Mouse (Mus musculus) thymus, adult 2 months (tissue): ENCODE results near the gene Sec61a1.

Source experiments
- CTCF ChIP-seq: fragments of 200-500 bp; IDR thresholded peaks from 2 replicates; pipeline ENCODE4 v1.5.1; 2012; ENCODE audit warnings: mild to moderate bottlenecking, control low read depth, low read length, moderate library complexity, borderline replicate concordance; ENCODE audit not compliant: control insufficient read depth, poor library complexity, insufficient read depth; ENCODE audit errors: extremely low read depth
- POLR2A ChIP-seq: fragments of 200-500 bp; IDR thresholded peaks from 2 replicates; pipeline ENCODE4 v1.6.1; 2012; ENCODE audit warnings: mild to moderate bottlenecking, low read length, control low read depth, moderate library complexity; ENCODE audit not compliant: control insufficient read depth, poor library complexity, insufficient read depth; ENCODE audit errors: extremely low read depth

DNA sequence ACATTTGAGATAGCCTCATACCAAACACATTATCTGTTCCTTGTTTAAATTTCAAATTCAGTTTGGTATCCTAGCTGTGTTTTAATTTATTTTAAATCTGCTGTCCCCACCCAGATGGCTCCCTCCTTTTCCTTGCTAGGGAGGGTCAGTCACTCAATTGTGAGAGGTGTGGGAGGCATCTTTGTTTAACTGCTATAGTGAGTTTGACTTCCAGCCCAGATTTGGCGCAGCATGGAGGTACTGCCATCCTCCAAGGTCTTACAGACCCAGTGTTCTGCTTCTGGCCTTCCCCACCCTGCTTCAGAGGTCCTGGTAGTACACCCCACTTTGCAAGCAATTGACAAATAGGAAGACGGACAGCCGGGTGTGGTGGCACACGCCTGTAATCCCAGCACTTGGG, 5.4 kb upstream of the Sec61a1 start:
- TF ChIP-seq CTCF (no peak), POLR2A (no peak)
